Mouse (Mus musculus) MEL (cell line): ENCODE results near the gene Abcc4.

Experiments
- CTCF ChIP-seq, 3 experiments: IDR thresholded peaks in 2 of 3; conservative IDR thresholded peaks in 1 of 3; 2 replicates each; pipeline ENCODE4 v1.5.1; 2011 to 2012; ENCODE audit warnings: low read length in 3 of 3, low read depth in 2 of 3, mild to moderate bottlenecking in 2 of 3, improper control_type of control experiment in 1 of 3, inconsistent platforms in 1 of 3, mixed read lengths in 1 of 3, moderate library complexity in 1 of 3; ENCODE audit not compliant: control insufficient read depth in 1 of 3, insufficient read depth in 1 of 3, poor library complexity in 1 of 3, severe bottlenecking in 1 of 3
- EP300 ChIP-seq, 2 experiments: IDR thresholded peaks; 2 replicates each; pipeline ENCODE4 v1.6.1; 2011; ENCODE audit warnings: improper control_type of control experiment in 2 of 2, low read length in 2 of 2, low read depth in 1 of 2, mild to moderate bottlenecking in 1 of 2
- GATA1 ChIP-seq: IDR thresholded peaks from 2 replicates; pipeline ENCODE4 v1.6.1; 2011; ENCODE audit warnings: low read depth, low read length, improper control_type of control experiment
- POLR2A ChIP-seq, 2 experiments: IDR thresholded peaks; 2 replicates each; pipeline ENCODE4 v1.6.1; 2011 to 2012; ENCODE audit warnings: low read length in 2 of 2, mild to moderate bottlenecking in 2 of 2, control low read depth in 1 of 2, improper control_type of control experiment in 1 of 2, low read depth in 1 of 2, moderate library complexity in 1 of 2; ENCODE audit not compliant: control insufficient read depth in 1 of 2, insufficient read depth in 1 of 2, poor library complexity in 1 of 2
- POLR2AphosphoS5 ChIP-seq: IDR thresholded peaks from 2 replicates; pipeline ENCODE4 v1.6.1; 2012; ENCODE audit warnings: low read depth, borderline replicate concordance, mild to moderate bottlenecking, inconsistent platforms, low read length, moderate library complexity, mixed read lengths
- TCF12 ChIP-seq: IDR thresholded peaks from 2 replicates; pipeline ENCODE4 v1.6.1; 2014; ENCODE audit warnings: low read depth, mild to moderate bottlenecking, inconsistent platforms, low read length, improper control_type of control experiment, moderate library complexity
- UBTF ChIP-seq: IDR thresholded peaks from 2 replicates; pipeline ENCODE4 v1.6.1; 2012; ENCODE audit warnings: low read depth, mild to moderate bottlenecking, inconsistent platforms, low read length, improper control_type of control experiment, moderate library complexity, borderline replicate concordance; ENCODE audit not compliant: insufficient read depth
- USF1 ChIP-seq: IDR thresholded peaks from 2 replicates; pipeline ENCODE4 v1.6.1; 2014; ENCODE audit warnings: low read depth, mild to moderate bottlenecking, inconsistent platforms, low read length, improper control_type of control experiment, moderate library complexity

GRCm38 (mm10) chr14:118649199-118649894 is 56.7 kb downstream of the Abcc4 start:
- TF ChIP-seq GATA1 (0 out of 2 replicates have a peak, but pooled peaks have one; percentile 24), USF1 (no peak), EP300 (IDR thresholded peaks at IDR 0.05; ENCODE audit: low read depth in 1 of 2, low read length in 2 of 2) (peak; percentile 24 to 68; a peak in 2 of 4 replicates), CTCF (IDR thresholded peaks at IDR 0.05 in 2 of 3, conservative IDR thresholded peaks at IDR 0.05 in 1 of 3; ENCODE audit: control insufficient read depth in 1 of 3, insufficient read depth in 1 of 3, low read depth in 2 of 3, low read length in 3 of 3, poor library complexity in 1 of 3, severe bottlenecking in 1 of 3) (no peak), POLR2A (IDR thresholded peaks at IDR 0.05; ENCODE audit: control insufficient read depth in 1 of 2, insufficient read depth in 1 of 2, low read depth in 1 of 2, low read length in 2 of 2, poor library complexity in 1 of 2) (no peak), POLR2AphosphoS5 (no peak), UBTF (no peak), TCF12 (no peak)
